Mouse (Mus musculus) frontal cortex, postnatal 10 days (tissue): ENCODE results near the gene Dmrtc2.

Source experiments
- DNase-seq, 2 experiments: peaks; one replicate each; pipeline ENCODE4 v3.0.0; 2022; ENCODE audit warnings: low spot score in 2 of 2, mixed read lengths in 1 of 2

The Dmrtc2 gene

GRCm38 (mm10) chr7:24901842-24902241, 32.0 kb downstream of the Dmrtc2 start:
- DNase-seq: no peak

GRCm38 (mm10) chr7:24902264-24902629, 32.4 kb downstream of the Dmrtc2 start:
- no peak for DNase-seq

GRCm38 (mm10) chr7:24902630-24903443, 33.0 kb downstream of the Dmrtc2 start, which contains the start of gene Arhgef1:
TSS of gene Arhgef1 (plus strand) at chr7:24902912.
- no peak for DNase-seq

- no peak for DNase-seq
Measured at GRCm38 (mm10) chr7:24903444-24903825, 33.6 kb downstream of the Dmrtc2 start.

GRCm38 (mm10) chr7:24904070-24904483, 34.2 kb downstream of the Dmrtc2 start:
- DNase-seq: peak; percentile 96 to 97

- DNase-seq: no peak
Measured at GRCm38 (mm10) chr7:24904936-24905335, 35.1 kb downstream of the Dmrtc2 start.

- no peak for DNase-seq
Measured at GRCm38 (mm10) chr7:24906551-24906950, 36.7 kb downstream of the Dmrtc2 start.

- DNase-seq: no peak
Measured at GRCm38 (mm10) chr7:24907211-24907748, 37.4 kb downstream of the Dmrtc2 start.

- DNase-seq: no peak
Measured at GRCm38 (mm10) chr7:24912480-24912879, 42.6 kb downstream of the Dmrtc2 start.

GRCm38 (mm10) chr7:24918763-24919323, 49.0 kb downstream of the Dmrtc2 start:
- DNase-seq: no peak

- no peak for DNase-seq
Measured at GRCm38 (mm10) chr7:24919728-24920127, 49.9 kb downstream of the Dmrtc2 start.
